Mouse (Mus musculus) adrenal gland, postnatal 36 days (tissue): ENCODE measurements around the gene Klhl28. TPM values are rescaled to one million over a fixed set of nuclear protein-coding genes. Genes with fewer than 3 reads are reported as not detected.

Experiments
- total RNA-seq, 2 experiments: library from RNA; stranded (reverse); gene quantifications; 2 replicates each; pipeline ENCODE4 v1.2.3; 2021

The Klhl28 gene
- total RNA-seq, 2 experiments from 2014 or later, result 13.0 to 13.8 TPM

Other genes with a start within 250 kb of the Klhl28 start
- 1 to 10 TPM; 3.6 to 4.1 TPM for gene Gm527, start 47.6 kb downstream of the Klhl28 start, total RNA-seq
- gene Togaram1, start 270 bp upstream of the Klhl28 start, total RNA-seq, result 10 to 100 TPM; 35.8 to 40.9 TPM
- gene Prpf39, start 70.8 kb upstream of the Klhl28 start, total RNA-seq, result 10 to 100 TPM; 28.5 to 34.3 TPM
- gene Fkbp3, start 108.5 kb upstream of the Klhl28 start, total RNA-seq, result 100 to 1,000 TPM; 107 to 113 TPM
- gene Fancm, start 110.1 kb upstream of the Klhl28 start, total RNA-seq, result 10 to 100 TPM in 1 of 2 experiments, 1 to 10 TPM in 1; 9.1 to 11.2 TPM
- 1 to 10 TPM; 1.8 to 2.0 TPM for gene Mis18bp1, start 207.1 kb upstream of the Klhl28 start, total RNA-seq